Mouse (Mus musculus): ENCODE results near the gene Aass.
"Not testable (repeated sequence)": the region's sequence is repeated elsewhere in the genome, so short reads cannot be mapped to it uniquely, and the experiment has no call there.

The Aass gene

DNA sequence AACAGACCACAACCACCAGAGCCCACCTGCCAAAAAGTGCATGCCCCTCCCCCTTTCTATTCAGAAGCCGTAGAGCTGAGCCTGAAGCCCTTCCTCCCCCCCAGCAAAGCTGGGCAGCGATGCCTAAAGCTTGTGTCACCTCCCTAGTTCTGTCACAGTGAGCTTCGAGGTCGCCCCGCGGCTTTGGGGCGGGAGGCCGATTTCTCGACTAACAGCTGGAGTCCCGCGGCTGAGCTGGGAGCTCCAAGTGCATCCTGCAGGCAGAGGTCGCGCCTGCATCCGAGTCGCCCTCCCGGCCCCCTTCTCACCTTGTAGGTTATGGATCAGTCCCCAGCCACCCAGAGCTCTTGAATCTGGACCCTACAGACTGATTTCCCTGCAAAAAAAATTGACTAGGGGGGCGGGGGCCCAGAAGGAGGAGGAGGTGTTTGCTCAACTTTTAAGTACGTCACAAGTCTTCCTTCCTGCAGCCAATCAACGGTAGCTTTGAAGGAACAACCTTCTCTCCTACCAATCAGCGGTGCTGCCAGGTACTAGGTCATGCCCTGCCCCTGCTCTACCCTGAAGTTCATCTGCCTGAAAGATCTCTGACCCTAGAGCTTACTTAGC lies at the start of gene Aass:
Gene Aass (minus strand): TSS at position 414 of the 609 bp plus-strand sequence.
- in situ Hi-C loops (cut with MseI, MboI), result no loop called here

DNA sequence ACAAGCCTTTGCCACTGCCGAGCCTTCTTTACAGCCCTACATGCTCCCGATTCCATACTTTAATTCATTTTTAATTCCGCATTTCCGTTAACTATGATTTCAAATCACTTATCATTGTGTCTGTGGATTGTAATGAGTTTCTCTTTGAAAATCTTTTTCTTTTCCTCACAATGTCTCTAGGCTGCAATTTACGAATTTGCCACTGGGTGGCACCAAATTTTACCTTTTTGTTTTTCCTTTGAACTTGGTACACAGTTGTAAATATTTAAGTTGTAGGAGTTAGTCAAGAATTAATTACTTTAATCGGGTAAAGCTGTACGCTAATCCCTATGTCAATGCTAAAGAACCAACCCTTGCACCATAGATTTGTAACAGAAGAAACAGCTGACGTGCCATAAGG lies 47.3 kb upstream of the Aass start:
- in situ Hi-C loops (cut with MseI, MboI), result loop anchor here (10.0 kb wide), 1 partner anchor 275 kb away; no protein-coding TSS in a partner anchor

DNA sequence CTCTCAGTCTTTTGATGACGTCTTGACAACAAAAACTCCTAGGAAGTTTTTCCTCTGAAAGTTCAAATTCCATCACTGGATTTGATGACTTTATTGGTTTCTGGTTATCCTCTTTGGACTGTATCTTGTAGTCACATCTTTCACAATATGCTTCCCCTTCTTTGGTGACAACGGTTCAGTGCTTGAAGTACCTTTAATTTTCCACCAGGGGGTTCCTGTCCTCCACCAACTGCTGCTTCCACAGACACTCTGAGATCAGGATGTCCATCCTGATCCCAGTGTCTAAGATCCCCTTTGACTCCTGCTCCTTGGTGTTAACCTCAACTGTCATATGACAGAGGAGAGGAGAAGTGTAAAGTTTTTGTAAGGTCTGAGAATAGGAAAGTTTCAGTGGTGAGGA lies 31.0 kb upstream of the Aass start:
- in situ Hi-C loops (cut with MseI, MboI), result not testable (repeated sequence)

GRCm38 (mm10) chr6:23156357-23156756 lies 23.6 kb upstream of the Aass start:
- in situ Hi-C loops (cut with MseI, MboI), result not testable (repeated sequence)

- in situ Hi-C loops (cut with MseI, MboI), result no loop called here
These were observed 20.3 kb upstream of the Aass start for GRCm38 (mm10) chr6:23153112-23153511.

- in situ Hi-C loops (cut with MseI, MboI), result no loop called here
These were observed 14.4 kb upstream of the Aass start for GRCm38 (mm10) chr6:23147221-23147620.

GRCm38 (mm10) chr6:23143980-23144379 lies 11.2 kb upstream of the Aass start:
- in situ Hi-C loops (cut with MseI, MboI), result no loop called here

- in situ Hi-C loops (cut with MseI, MboI), result no loop called here
These were observed 1.8 kb downstream of the Aass start for GRCm38 (mm10) chr6:23131015-23131414.

- in situ Hi-C loops (cut with MseI, MboI), result no loop called here
These were observed 3.6 kb downstream of the Aass start for GRCm38 (mm10) chr6:23129201-23129600.

GRCm38 (mm10) chr6:23126706-23127105 lies 6.1 kb downstream of the Aass start:
- in situ Hi-C loops (cut with MseI, MboI), result no loop called here

DNA sequence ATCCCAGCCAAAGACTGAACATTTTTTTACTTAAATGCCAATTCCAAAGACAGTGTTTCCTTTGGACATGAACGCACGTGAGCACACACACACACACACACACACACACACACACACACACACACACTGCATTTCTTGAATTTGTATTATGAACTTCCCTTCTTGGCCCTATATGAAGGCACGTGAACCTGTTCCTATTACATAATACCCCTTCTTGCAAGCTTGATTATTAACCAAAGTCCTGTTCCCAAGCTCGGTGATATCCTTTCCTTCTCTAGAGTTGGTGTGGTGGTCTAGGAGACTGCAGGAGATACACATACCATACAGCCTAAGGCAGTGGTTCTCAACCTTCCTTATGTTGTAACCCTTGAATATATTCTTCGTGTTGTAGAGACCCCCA lies 7.0 kb downstream of the Aass start:
- in situ Hi-C loops (cut with MseI, MboI), result no loop called here

DNA sequence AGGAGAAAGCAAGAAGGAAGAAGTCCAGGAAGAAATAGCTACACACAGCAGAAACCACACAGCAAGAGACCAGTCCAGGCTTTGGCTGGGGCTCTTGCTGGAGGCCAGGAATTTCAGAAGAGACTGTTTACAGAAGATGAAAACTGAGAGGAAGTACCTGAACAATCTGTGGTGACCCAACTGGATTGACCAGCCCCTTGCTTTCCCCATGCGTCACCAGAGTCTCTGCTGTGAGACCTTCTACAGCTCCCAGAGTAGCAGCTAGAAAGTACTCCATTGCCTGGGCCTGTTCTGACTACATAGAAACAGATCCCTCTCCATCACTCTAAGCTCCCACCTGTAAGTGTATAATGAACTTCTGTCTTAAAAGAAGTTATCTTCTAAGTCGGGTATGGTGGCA lies 8.0 kb downstream of the Aass start:
- in situ Hi-C loops (cut with MseI, MboI), result loop anchor here in 1 of 2 experiments (5.0 kb wide), 1 partner anchor 123 kb away; no protein-coding TSS in a partner anchor

DNA sequence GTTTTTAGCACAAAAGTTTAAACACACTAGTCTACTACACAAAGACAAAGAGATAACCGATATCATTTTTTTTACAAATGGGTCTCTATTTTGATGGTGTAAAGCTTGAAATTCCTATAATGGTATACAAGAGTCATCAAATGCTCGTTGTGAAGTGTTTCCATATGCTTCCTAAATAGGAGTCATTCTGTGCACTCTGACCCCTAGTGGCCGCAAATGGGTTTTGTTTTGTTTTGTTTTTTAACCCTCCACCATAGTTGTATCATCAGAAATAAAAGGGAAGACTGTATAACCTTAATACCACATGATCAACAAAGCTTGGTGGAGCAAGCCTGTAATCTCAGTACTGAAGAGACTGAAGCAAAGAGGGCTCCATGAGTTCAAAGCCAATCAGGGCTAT lies 9.9 kb downstream of the Aass start:
- in situ Hi-C loops (cut with MseI, MboI), result loop anchor here in 1 of 2 experiments (5.0 kb wide), 1 partner anchor 121 kb away; no protein-coding TSS in a partner anchor

- in situ Hi-C loops (cut with MseI, MboI), result no loop called here
These were observed 18.0 kb downstream of the Aass start for GRCm38 (mm10) chr6:23114781-23115180.

DNA sequence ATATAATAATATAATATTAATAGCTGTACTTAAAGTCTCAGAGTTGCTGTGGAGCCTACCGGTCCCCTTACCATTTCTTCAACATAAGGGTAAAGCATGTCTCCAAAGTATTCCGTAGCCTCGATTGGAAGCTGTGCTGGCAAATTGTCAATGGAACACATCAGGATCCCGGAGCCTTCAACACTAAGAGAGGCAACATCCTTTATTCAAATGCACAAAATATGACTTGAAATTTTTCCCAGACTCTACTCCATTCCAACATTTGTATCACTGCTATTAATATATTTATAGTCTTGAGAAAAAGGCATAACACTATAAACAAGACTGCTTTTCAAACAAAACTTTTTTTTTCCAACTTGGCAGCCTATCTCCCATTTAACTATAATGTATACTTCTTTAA lies 25.7 kb downstream of the Aass start:
- in situ Hi-C loops (cut with MseI, MboI), result no loop called here

DNA sequence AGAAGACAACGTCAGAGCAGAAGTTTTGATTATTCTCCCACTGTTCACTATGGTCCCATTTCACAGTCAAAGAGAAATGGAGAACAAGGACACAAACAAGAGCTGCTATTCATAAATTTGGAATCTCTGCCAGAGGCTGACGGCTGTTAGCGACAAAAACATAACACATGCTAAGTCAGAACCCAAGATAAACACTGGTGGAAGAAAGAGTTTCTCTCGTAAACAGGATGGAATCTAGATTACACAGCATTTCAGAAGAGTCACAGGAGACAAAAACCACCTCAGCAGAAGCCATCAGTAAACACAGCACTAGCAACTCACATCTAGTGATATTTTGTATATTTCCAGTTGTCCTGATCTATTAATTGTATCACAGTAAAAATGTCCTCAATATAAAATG lies 26.4 kb downstream of the Aass start:
- in situ Hi-C loops (cut with MseI, MboI), result no loop called here

DNA sequence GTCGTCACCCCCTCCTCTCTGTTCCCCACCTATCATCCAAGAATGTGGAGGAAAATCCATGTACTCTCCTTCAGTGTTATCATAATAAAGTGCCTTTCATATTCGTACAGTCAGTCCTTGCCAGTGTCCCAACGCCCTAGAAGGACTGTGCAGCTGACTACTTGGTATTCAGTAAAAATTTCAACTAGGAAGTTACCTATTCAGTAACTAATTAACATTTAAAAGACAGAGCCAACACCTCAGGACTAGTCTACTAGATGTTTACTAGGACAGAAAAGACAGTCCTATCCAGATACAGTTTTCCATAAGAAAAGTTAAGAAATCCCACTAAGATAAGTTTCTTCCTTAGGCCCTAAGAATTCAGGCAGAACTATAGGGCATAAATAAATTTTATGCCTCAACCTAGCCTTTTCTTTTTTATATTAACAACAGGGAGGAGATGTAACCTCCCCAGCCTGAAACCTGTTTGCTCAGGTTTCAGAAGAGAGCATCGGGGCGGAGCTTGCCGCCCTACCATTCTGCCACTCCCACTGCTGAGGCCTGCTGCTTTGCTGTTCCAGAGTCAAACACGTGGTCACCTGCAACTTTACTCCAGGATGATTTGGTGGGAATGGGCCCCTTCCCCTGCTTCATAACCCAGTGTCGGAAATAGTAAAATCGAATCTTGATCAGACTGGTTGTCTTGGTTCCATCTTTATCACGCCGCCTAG lies 42.3 kb downstream of the Aass start:
- in situ Hi-C loops (cut with MseI, MboI), result not testable (repeated sequence)

DNA sequence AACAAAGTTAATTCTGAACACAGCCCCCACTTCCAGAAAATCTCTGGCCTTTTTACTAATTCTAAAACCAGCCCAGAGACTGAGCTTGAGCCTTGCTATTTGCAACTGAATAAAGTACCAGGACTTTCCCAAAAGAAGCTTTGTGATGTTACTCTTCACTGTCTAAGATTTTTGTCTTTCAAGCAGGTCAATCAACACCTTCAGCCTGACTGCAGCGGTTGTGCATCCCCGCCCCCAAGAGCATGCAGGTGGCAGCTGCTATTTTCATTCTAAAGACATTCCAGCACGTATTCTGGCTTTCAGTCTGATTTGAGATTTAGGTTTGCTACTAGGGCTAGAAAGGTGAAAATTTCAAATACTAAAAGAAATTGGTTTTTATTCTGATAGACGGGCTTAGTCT lies 43.5 kb downstream of the Aass start:
- in situ Hi-C loops (cut with MseI, MboI), result not testable (repeated sequence)

DNA sequence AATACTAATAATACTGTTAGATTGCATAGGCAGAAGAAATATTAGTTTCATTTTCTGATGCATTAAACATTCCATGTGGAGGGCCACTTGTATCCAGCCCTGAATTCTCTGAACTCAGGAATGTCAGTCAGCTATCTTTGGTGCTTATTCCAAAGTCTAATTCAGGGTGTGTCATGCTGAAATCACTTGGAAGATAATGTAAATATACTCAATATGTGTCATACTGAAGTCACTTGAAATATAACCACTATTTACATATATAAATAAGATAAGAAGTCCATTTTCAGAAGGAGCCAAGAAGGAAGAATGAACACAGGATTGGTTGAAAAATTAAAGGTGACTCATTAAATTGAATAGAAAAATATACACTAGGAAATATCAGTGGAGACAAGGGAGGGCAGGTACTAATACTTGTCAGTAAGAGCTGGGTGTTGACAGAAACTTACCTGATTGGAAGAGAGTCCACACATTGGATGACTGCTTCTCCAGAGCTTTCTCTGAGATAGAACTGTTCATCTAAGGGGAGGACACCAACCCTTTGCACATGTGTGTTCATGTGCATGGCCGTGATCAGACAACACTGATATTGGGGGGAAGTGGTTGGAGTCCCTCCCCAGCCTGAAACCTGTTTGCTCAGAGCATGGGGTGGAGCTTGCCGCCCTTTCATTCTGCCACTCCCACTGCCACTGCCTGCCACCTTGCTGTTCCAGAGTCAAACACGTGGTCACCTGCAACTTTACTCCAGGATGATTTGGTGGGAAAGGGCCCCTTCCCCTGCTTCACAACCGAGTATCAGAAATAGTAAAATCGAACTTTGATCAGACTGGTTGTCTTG lies 48.0 kb downstream of the Aass start:
- in situ Hi-C loops (cut with MseI, MboI), result no loop called here

DNA sequence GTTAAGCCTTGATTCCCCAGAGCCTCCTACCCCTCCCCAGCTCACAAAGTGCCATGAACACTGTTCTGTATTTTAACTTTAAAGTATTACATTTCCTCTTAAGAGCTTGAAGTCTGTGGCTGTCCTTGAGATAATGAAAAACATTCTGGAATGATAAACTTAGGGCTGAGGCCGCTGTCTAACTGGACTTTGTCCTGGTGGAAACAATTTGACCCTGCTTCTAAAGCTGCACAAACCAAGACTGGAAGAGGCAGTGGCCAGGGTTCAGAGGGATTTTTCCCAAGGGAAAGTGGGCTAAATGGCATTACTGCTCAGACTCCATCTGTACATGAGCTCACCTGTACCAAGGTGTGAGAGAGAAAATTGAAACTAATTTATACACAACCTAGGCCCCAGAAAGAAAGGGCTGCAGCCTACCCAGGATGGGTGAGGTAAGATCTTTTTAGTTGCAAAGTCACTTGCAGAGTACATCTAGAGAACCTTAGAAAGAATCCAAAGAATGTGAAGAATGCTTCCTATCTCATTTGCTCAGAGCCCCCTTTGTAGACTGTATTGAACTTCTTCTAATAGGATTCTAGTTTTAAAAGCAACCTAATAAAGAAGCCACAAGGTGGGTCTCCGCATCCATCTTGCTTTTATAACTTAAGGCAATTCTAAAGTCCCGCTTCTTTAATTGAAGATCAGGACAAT lies 52.6 kb downstream of the Aass start:
- in situ Hi-C loops (cut with MseI, MboI), result no loop called here

DNA sequence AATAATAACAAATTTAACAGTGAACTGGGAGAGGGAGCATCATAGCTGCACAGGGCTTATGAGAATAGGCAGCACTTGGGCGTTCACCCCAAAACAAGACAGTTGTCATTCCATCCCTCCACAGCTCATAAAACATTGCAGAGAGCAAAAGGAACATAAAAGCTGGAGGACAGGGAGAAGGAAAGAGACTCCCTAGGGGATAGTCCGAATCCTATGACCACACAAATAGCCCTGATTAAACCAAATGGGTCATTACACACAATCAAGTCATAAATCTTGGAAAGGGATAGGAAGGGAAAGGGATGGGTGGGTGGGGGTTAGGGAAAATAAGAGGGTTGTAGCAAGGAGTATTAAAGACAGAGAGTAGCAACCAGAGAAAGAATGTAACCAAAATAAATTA lies 54.5 kb downstream of the Aass start:
- in situ Hi-C loops (cut with MseI, MboI), result no loop called here

DNA sequence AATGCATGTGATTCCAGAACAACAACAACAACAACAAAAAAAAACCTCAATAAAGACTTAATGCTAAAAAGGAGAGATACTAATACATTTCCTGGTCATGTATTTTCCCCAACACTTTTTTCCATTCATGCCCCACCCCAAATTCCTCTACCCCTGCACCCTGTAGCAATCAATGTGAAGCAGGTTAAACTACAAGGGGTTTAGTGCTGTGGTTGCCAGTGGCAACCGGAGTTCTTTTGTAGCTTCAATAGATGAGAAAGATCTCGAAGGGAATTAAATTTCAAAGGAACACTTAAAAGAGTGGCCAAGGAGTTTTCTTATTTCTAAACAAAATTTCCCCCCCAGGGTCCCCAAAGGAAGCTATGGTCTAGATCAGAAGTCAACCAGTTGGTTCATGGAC lies 56.7 kb downstream of the Aass start:
- in situ Hi-C loops (cut with MseI, MboI), result no loop called here

All from mouse trophoblast stem cell (cell line).